Mouse (Mus musculus) gastrocnemius, postnatal 14 days (tissue): ENCODE results near the gene Adcy1. TPM values are rescaled to one million over a fixed set of nuclear protein-coding genes. Genes with fewer than 3 reads are reported as not detected.

ENCODE experiments used
- DNase-seq: peaks from one replicate; pipeline ENCODE4 v3.0.0; 2021; ENCODE audit warnings: mixed read lengths
- intact Hi-C: fragments of 180-260 bp; cut with DNase I; formaldehyde crosslinking; loops from one replicate; pipeline ENCODE4 v1.15.1; 2025; ENCODE audit warnings: low total_unique reads
- long read RNA-seq, 2 experiments: library from polyadenylated mRNA; stranded (forward); transcript quantifications; one replicate each; pipeline ENCODE4 v2.0.0; 2021
- total RNA-seq, 2 experiments: library from RNA; stranded (reverse); gene quantifications; 2 replicates each; pipeline ENCODE4 v1.2.3; 2021

Gene Adcy1
- total RNA-seq = 1 to 10 TPM; 1.1 to 2.5 TPM
- long read RNA-seq, experiment 1, partial matches to known transcripts = 0 of 1 reads
- long read RNA-seq, experiment 1, other reads (novel, unspliced or antisense) = 1 of 1 reads
- long read RNA-seq, experiment 2 = 0 reads

DNA sequence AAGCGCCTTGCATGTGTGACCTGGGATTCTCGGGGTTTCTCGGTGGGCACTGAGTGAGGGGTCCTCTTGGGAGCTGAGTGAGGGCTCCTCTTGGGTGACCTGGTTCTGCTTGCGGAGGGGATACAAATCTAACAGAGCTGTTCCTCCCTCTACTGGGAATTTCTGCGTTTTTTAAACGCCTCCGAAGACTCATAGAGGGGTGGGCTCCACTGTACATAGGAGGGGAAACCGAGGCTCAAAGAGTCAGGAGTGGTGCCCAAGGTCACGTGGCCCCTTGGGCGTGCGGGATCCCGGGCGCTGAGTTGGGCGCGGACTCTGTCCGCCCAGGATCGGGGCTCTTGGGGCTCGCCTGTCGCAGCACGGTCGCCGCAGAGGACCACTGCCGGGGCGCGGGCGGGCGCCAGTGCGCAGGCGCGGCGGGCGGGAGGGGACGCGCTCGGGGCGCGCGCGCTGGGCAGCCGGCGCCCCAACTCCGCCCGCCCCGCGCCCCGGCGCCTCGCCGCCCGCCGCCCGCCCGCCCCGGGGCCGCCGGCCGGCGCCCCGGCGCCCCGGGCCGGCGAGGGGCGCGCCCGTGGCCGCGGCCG, at the start of gene Adcy1:
Adcy1 (plus strand) TSS at position 489 of the 584 bp plus-strand sequence.
- DNase-seq = peak; percentile 28
- intact Hi-C loops = no loop called here

GRCm38 (mm10) chr11:7016907-7017306, 46.4 kb upstream of the Adcy1 start:
- DNase-seq = no peak

GRCm38 (mm10) chr11:7018078-7018477, 45.2 kb upstream of the Adcy1 start:
- no peak for DNase-seq
- intact Hi-C loops = no loop called here

More at GRCm38 (mm10) chr11:7016907-7017306, 46.4 kb upstream of the Adcy1 start:
- intact Hi-C loops = no loop called here

DNA sequence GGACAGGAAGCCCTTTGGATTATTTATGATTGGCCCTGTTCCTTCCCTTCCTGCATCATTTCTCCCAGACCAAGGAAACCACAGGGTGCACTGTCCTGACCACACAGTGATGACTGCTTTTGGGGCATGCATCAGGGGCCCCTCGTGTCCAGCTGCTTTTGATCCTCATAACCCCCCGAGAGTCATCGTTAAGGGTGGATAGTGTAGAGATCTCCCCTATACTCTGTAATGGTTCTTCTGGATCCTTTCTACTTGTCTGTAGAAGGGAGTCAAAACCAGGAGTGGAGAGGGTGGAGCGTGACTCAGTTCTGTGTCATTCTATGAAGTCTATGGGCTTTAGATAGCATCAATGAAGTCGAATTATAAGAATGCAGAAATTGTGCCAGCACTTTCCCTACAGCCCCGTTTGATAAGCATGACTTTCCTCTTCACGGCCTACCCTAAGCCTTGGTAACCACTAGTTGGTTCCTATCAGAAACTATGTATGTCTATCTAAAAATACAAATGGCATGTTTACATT, 44.2 kb upstream of the Adcy1 start:
- intact Hi-C loops = no loop called here
- no peak for DNase-seq

GRCm38 (mm10) chr11:7033063-7033462, 30.2 kb upstream of the Adcy1 start:
- no peak for DNase-seq
- intact Hi-C loops = no loop called here

DNA sequence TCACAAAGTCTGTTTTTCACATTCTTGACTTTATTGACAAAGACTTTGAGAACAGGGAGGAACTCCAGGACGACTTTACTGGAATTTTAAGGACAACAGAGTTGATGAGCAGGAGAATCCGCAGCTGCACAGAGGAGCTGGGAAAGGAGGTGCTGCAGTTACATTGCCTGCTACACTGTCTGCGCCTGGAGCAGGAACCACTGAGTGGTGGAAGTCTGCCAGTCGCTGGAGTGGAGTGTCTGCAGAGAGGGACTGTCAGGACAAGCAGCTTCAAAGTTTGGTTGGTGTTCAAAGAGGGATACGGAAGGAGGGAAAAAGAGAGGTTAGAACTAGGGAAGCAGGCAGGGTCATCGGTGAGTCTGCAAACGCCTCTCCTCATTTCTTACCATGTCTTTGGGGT, 23.6 kb upstream of the Adcy1 start:
- peak; percentile 37 for DNase-seq
- intact Hi-C loops = no loop called here

- no peak for DNase-seq
- intact Hi-C loops = no loop called here
Measured at GRCm38 (mm10) chr11:7040801-7041200, 22.5 kb upstream of the Adcy1 start.

GRCm38 (mm10) chr11:7047176-7047575, 16.1 kb upstream of the Adcy1 start:
- DNase-seq = no peak
- intact Hi-C loops = no loop called here

- DNase-seq = no peak
- intact Hi-C loops = no loop called here
Measured at GRCm38 (mm10) chr11:7047584-7047983, 15.7 kb upstream of the Adcy1 start.

DNA sequence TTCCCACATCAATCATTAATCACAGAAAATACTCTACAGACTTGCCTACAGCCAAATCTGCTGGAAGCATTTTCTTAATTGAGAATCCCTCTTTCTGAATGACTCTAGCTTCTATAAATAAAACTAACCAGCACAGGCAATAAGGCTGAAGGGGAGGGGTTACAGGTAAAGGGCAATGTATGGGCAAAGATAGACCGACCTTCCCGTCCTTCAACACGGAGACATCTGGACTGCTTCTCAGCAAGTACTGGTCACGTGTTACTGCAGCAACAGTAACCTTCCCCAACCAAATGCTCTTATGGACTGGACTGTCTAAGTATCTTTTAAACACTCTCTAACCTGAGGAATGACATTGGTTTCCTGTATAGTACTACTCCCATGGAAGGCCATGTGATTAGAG, 9.6 kb upstream of the Adcy1 start:
- DNase-seq = no peak
- intact Hi-C loops = no loop called here

DNA sequence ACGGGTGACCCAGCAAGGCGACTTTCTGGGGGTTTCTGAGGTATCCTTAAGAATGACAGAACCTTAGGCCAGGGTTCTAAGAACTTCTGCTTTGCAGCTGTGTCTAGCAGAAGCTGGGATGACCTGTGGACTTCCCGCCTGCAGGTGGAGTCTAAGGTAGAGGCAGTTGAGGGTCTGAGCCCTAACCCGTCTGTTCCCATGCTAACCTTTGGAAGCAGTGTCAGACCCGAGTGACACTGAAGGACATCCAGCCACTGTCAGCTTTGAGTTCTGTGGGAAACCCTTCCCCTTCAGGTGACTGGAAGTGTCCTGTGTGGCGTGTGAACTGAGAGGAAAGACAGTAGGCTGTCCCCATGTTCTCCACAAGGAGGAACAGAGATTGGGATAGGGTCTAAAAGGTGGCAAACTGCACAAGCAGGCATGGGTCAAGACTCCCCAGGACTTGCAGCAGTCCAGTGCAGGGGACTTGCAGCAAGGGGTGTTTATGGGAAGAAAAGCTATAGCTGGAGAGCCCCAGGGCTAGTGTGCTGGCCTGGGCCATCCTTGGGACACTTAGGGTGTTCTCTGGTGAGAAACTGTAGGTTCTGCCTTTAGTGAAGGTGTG, 8.5 kb upstream of the Adcy1 start:
- intact Hi-C loops = no loop called here
- DNase-seq = no peak

GRCm38 (mm10) chr11:7055455-7056017, 7.8 kb upstream of the Adcy1 start:
- peak; percentile 40 for DNase-seq
- intact Hi-C loops = no loop called here

GRCm38 (mm10) chr11:7056121-7056520, 7.2 kb upstream of the Adcy1 start:
- DNase-seq = peak; percentile 25
- intact Hi-C loops = no loop called here

- intact Hi-C loops = no loop called here
- DNase-seq = no peak
Measured at GRCm38 (mm10) chr11:7057781-7058180, 5.5 kb upstream of the Adcy1 start.

GRCm38 (mm10) chr11:7061961-7062360, 1.3 kb upstream of the Adcy1 start:
- no peak for DNase-seq
- intact Hi-C loops = no loop called here

- intact Hi-C loops = no loop called here
- DNase-seq = no peak
Measured at GRCm38 (mm10) chr11:7062566-7062965, 723 bp upstream of the Adcy1 start.

GRCm38 (mm10) chr11:7063681-7064267, 485 bp downstream of the Adcy1 start:
- peak; percentile 28 for DNase-seq
- intact Hi-C loops = no loop called here

GRCm38 (mm10) chr11:7064484-7065185, 1.3 kb downstream of the Adcy1 start:
- intact Hi-C loops = no loop called here

GRCm38 (mm10) chr11:7065388-7065787, 2.1 kb downstream of the Adcy1 start:
- intact Hi-C loops = no loop called here
- no peak for DNase-seq

More at GRCm38 (mm10) chr11:7064484-7065185, 1.3 kb downstream of the Adcy1 start:
- DNase-seq = no peak

- intact Hi-C loops = no loop called here
- no peak for DNase-seq
Measured at GRCm38 (mm10) chr11:7065876-7066275, 2.6 kb downstream of the Adcy1 start.
